Mouse (Mus musculus) kidney, adult 8-10 months (tissue): ENCODE data around the gene Btbd9.
"Not testable (repeated sequence)": the region's sequence is repeated elsewhere in the genome, so short reads cannot be mapped to it uniquely, and the experiment has no call there.

Source experiments
- DNase-seq, 2 experiments: peaks; one replicate each; pipeline ENCODE4 v3.0.0; 2022

Btbd9 gene

GRCm38 (mm10) chr17:30553027-30553937, 23.0 kb downstream of the Btbd9 start:
- DNase-seq, result no peak

GRCm38 (mm10) chr17:30550774-30551107, 25.5 kb downstream of the Btbd9 start:
- no peak for DNase-seq

- DNase-seq, result no peak
These were observed 26.2 kb downstream of the Btbd9 start for GRCm38 (mm10) chr17:30549899-30550773.

GRCm38 (mm10) chr17:30539098-30539497, 37.2 kb downstream of the Btbd9 start:
- peak; percentile 33 to 60 for DNase-seq

GRCm38 (mm10) chr17:30536651-30537050, 39.6 kb downstream of the Btbd9 start:
- no peak for DNase-seq

GRCm38 (mm10) chr17:30533098-30533497, 43.2 kb downstream of the Btbd9 start:
- no peak for DNase-seq

GRCm38 (mm10) chr17:30530542-30530940, 45.7 kb downstream of the Btbd9 start:
- DNase-seq, result no peak

GRCm38 (mm10) chr17:30529632-30530541, 46.4 kb downstream of the Btbd9 start:
- no peak for DNase-seq

GRCm38 (mm10) chr17:30525405-30526295, 50.6 kb downstream of the Btbd9 start:
- no peak for DNase-seq

GRCm38 (mm10) chr17:30524451-30524850, 51.8 kb downstream of the Btbd9 start:
- no peak for DNase-seq

- no peak for DNase-seq
These were observed 52.5 kb downstream of the Btbd9 start for GRCm38 (mm10) chr17:30523783-30524182.

- no peak for DNase-seq
These were observed 53.7 kb downstream of the Btbd9 start for GRCm38 (mm10) chr17:30522406-30523078.

- not testable (repeated sequence) for DNase-seq
These were observed 57.1 kb downstream of the Btbd9 start for GRCm38 (mm10) chr17:30519172-30519512.

GRCm38 (mm10) chr17:30518431-30519171, 57.7 kb downstream of the Btbd9 start:
- no peak for DNase-seq

- DNase-seq, result no peak
These were observed 59.5 kb downstream of the Btbd9 start for GRCm38 (mm10) chr17:30516580-30517340.

- DNase-seq, result no peak
These were observed 60.9 kb downstream of the Btbd9 start for GRCm38 (mm10) chr17:30515401-30515800.

- no peak for DNase-seq
These were observed 63.3 kb downstream of the Btbd9 start for GRCm38 (mm10) chr17:30513034-30513433.

- no peak for DNase-seq
These were observed 63.8 kb downstream of the Btbd9 start for GRCm38 (mm10) chr17:30512531-30512930.

- DNase-seq, result no peak
These were observed 64.3 kb downstream of the Btbd9 start for GRCm38 (mm10) chr17:30512007-30512406.

- no peak for DNase-seq
These were observed 64.9 kb downstream of the Btbd9 start for GRCm38 (mm10) chr17:30511399-30511798.
